Mouse (Mus musculus): Measurements from ENCODE around the gene Mrps18c. TPM values are rescaled to one million over a fixed set of nuclear protein-coding genes. Genes with fewer than 3 reads are reported as not detected.

The Mrps18c gene
- polyA plus RNA-seq, 1 experiment, result 287 TPM

GRCm38 (mm10) chr5:100845848-100846598, 47.6 kb downstream of the Mrps18c start:
- H3K27ac ChIP-seq (replicated peaks; ENCODE audit: low read depth, low read length), result peak overlapping the region; percentile 91
- H3K4me1 ChIP-seq (ENCODE audit: control insufficient read depth, insufficient read depth, insufficient read length, low read length), result no peaks in the 10 kb centered on the region
- peak overlapping the region; percentile 60 for H3K4me3 ChIP-seq (ENCODE audit: insufficient read depth, low read depth, low read length)

- H3K4me3 ChIP-seq (ENCODE audit: insufficient read depth, low read depth, low read length), result peak overlapping the region; percentile 60
- no peaks in the 10 kb centered on the region for H3K4me1 ChIP-seq (ENCODE audit: control insufficient read depth, insufficient read depth, insufficient read length, low read length)
- peak overlapping the region; percentile 91 for H3K27ac ChIP-seq (replicated peaks; ENCODE audit: low read depth, low read length)
These were observed 48.1 kb downstream of the Mrps18c start for GRCm38 (mm10) chr5:100846599-100846920.

- peak overlapping the region; percentile 60 for H3K4me3 ChIP-seq (ENCODE audit: insufficient read depth, low read depth, low read length)
- H3K27ac ChIP-seq (replicated peaks; ENCODE audit: low read depth, low read length), result peak overlapping the region; percentile 91
- no peaks in the 10 kb centered on the region for H3K4me1 ChIP-seq (ENCODE audit: control insufficient read depth, insufficient read depth, insufficient read length, low read length)
These were observed 48.7 kb downstream of the Mrps18c start for GRCm38 (mm10) chr5:100847143-100847542.

- H3K4me3 ChIP-seq (ENCODE audit: insufficient read depth, low read depth, low read length), result no peak overlapping the region
- no peaks in the 10 kb centered on the region; the same call in 1 of the 2 replicates for H3K4me1 ChIP-seq (ENCODE audit: control insufficient read depth, insufficient read depth, insufficient read length, low read length)
- H3K27ac ChIP-seq (replicated peaks; ENCODE audit: low read depth, low read length), result no peak overlapping the region
These were observed 55.5 kb downstream of the Mrps18c start for GRCm38 (mm10) chr5:100853963-100854362.

Other genes starting within 250 kb of the Mrps18c start
- 2.9 TPM in 1 of 2 replicates, not detected in the other for gene Plac8, start 226.4 kb upstream of the Mrps18c start, polyA plus RNA-seq (2012; ENCODE audit: insufficient read depth, insufficient read length, missing spikeins)
- 66.5 and 77.7 TPM in 2 replicates for gene Coq2, start 123.5 kb upstream of the Mrps18c start, polyA plus RNA-seq (2012; ENCODE audit: insufficient read depth, insufficient read length, missing spikeins)
- gene Hpse, start 78.9 kb upstream of the Mrps18c start, polyA plus RNA-seq (2012; ENCODE audit: insufficient read depth, insufficient read length, missing spikeins), result 1.1 and 1.7 TPM in 2 replicates
- gene Helq, start within 50 bp of the Mrps18c start, polyA plus RNA-seq (2012; ENCODE audit: insufficient read depth, insufficient read length, missing spikeins), result 3.3 and 6.6 TPM in 2 replicates
- gene Abraxas1, start 22.3 kb downstream of the Mrps18c start, polyA plus RNA-seq (2012; ENCODE audit: insufficient read depth, insufficient read length, missing spikeins), result 9.3 and 11.9 TPM in 2 replicates
- gene Gpat3, start 47.1 kb downstream of the Mrps18c start, polyA plus RNA-seq (2012; ENCODE audit: insufficient read depth, insufficient read length, missing spikeins), result 10.5 and 11.3 TPM in 2 replicates